Mouse (Mus musculus) G1E (cell line): ENCODE results near the gene St6galnac3.

ENCODE experiments used
- CTCF ChIP-seq: IDR thresholded peaks from 2 replicates; pipeline ENCODE4 v1.5.1; 2012; ENCODE audit warnings: low read depth, low read length, inconsistent platforms, mixed read lengths
- GATA1 ChIP-seq: IDR thresholded peaks from 2 replicates; pipeline ENCODE4 v1.6.1; 2012; ENCODE audit warnings: borderline replicate concordance, low read length, inconsistent platforms, mixed read lengths
- GATA2 ChIP-seq: IDR thresholded peaks from 2 replicates; pipeline ENCODE4 v1.6.1; 2012; ENCODE audit warnings: low read depth, low read length, inconsistent platforms, borderline replicate concordance
- POLR2AphosphoS5 ChIP-seq: IDR thresholded peaks from 2 replicates; pipeline ENCODE4 v1.6.1; 2012; ENCODE audit warnings: low read depth, low read length, inconsistent platforms; ENCODE audit not compliant: insufficient replicate concordance
- TAL1 ChIP-seq: conservative IDR thresholded peaks from 2 replicates; pipeline ENCODE4 v1.6.1; 2012; ENCODE audit warnings: low read depth, low read length, inconsistent platforms, mixed read lengths

GRCm38 (mm10) chr3:153580136-153580535 lies 144.8 kb downstream of the St6galnac3 start:
- no peak for TF ChIP-seq CTCF
- no peak for TF ChIP-seq TAL1
- TF ChIP-seq GATA1: no peak
- TF ChIP-seq POLR2AphosphoS5: no peak
- no peak for TF ChIP-seq GATA2
